Mouse (Mus musculus): ENCODE results near the gene Tgm5. TPM values are rescaled to one million over a fixed set of nuclear protein-coding genes. Genes with fewer than 3 reads are reported as not detected.

The Tgm5 gene
- polyA plus RNA-seq, 1 experiment: 0.04 TPM

- no peak overlapping the region for H3K4me3 ChIP-seq (ENCODE audit: insufficient read depth, low read length)
Observed at GRCm38 (mm10) chr2:121089751-121090150, 4.1 kb upstream of the Tgm5 start.

GRCm38 (mm10) chr2:121088507-121088906 lies 2.9 kb upstream of the Tgm5 start:
- no peak for TF ChIP-seq CTCF (IDR thresholded peaks at IDR 0.05; ENCODE audit: extremely low read depth, insufficient read depth, low read length)
- TF ChIP-seq POLR2A (IDR thresholded peaks at IDR 0.05; ENCODE audit: extremely low read depth, insufficient read depth, low read length): no peak
- Histone ChIP-seq H3K4me3 (ENCODE audit: insufficient read depth, low read length) (no peak overlapping the region), H3K4me1 (ENCODE audit: control insufficient read depth, insufficient read depth, low read length) (no peaks in the 10 kb centered on the region), H3K27ac (ENCODE audit: insufficient read depth, low read length) (no peak overlapping the region)

More at GRCm38 (mm10) chr2:121089751-121090150, 4.1 kb upstream of the Tgm5 start:
- Histone ChIP-seq H3K27ac (ENCODE audit: insufficient read depth, low read length) (no peak overlapping the region), H3K4me1 (ENCODE audit: control insufficient read depth, insufficient read depth, low read length) (no peaks in the 10 kb centered on the region)
- TF ChIP-seq CTCF (IDR thresholded peaks at IDR 0.05; ENCODE audit: extremely low read depth, insufficient read depth, low read length): no peak
- TF ChIP-seq POLR2A (IDR thresholded peaks at IDR 0.05; ENCODE audit: extremely low read depth, insufficient read depth, low read length): no peak

GRCm38 (mm10) chr2:121082626-121083025 lies 3.0 kb downstream of the Tgm5 start:
- Histone ChIP-seq H3K27ac (ENCODE audit: insufficient read depth, low read length) (no peak overlapping the region), H3K4me1 (ENCODE audit: control insufficient read depth, insufficient read depth, low read length) (no peaks in the 10 kb centered on the region), H3K4me3 (ENCODE audit: insufficient read depth, low read length) (no peak overlapping the region)
- TF ChIP-seq POLR2A (IDR thresholded peaks at IDR 0.05; ENCODE audit: extremely low read depth, insufficient read depth, low read length) (no peak), CTCF (IDR thresholded peaks at IDR 0.05; ENCODE audit: extremely low read depth, insufficient read depth, low read length) (no peak)

- H3K4me3 ChIP-seq (ENCODE audit: insufficient read depth, low read length): no peak overlapping the region
- H3K27ac ChIP-seq (ENCODE audit: insufficient read depth, low read length): no peak overlapping the region
- TF ChIP-seq CTCF (IDR thresholded peaks at IDR 0.05; ENCODE audit: extremely low read depth, insufficient read depth, low read length) (no peak), POLR2A (IDR thresholded peaks at IDR 0.05; ENCODE audit: extremely low read depth, insufficient read depth, low read length) (no peak)
- no peaks in the 10 kb centered on the region for H3K4me1 ChIP-seq (ENCODE audit: control insufficient read depth, insufficient read depth, low read length)
Observed at GRCm38 (mm10) chr2:121074747-121075146, 10.9 kb downstream of the Tgm5 start.

- TF ChIP-seq CTCF (IDR thresholded peaks at IDR 0.05; ENCODE audit: extremely low read depth, insufficient read depth, low read length) (no peak), POLR2A (IDR thresholded peaks at IDR 0.05; ENCODE audit: extremely low read depth, insufficient read depth, low read length) (no peak)
- no peak overlapping the region for H3K27ac ChIP-seq (ENCODE audit: insufficient read depth, low read length)
- H3K4me1 ChIP-seq (ENCODE audit: control insufficient read depth, insufficient read depth, low read length): no peaks in the 10 kb centered on the region
- no peak overlapping the region for H3K4me3 ChIP-seq (ENCODE audit: insufficient read depth, low read length)
Observed at GRCm38 (mm10) chr2:121071871-121072270, 13.8 kb downstream of the Tgm5 start.

GRCm38 (mm10) chr2:121069506-121069905 lies 16.1 kb downstream of the Tgm5 start:
- no peak overlapping the region for H3K27ac ChIP-seq (ENCODE audit: insufficient read depth, low read length)
- H3K4me1 ChIP-seq (ENCODE audit: control insufficient read depth, insufficient read depth, low read length): no peaks in the 10 kb centered on the region
- no peak for TF ChIP-seq POLR2A (IDR thresholded peaks at IDR 0.05; ENCODE audit: extremely low read depth, insufficient read depth, low read length)
- no peak for TF ChIP-seq CTCF (IDR thresholded peaks at IDR 0.05; ENCODE audit: extremely low read depth, insufficient read depth, low read length)
- H3K4me3 ChIP-seq (ENCODE audit: insufficient read depth, low read length): no peak overlapping the region

- TF ChIP-seq POLR2A (IDR thresholded peaks at IDR 0.05; ENCODE audit: extremely low read depth, insufficient read depth, low read length) (no peak), CTCF (IDR thresholded peaks at IDR 0.05; ENCODE audit: extremely low read depth, insufficient read depth, low read length) (no peak)
- no peak overlapping the region for H3K27ac ChIP-seq (ENCODE audit: insufficient read depth, low read length)
- no peak overlapping the region for H3K4me3 ChIP-seq (ENCODE audit: insufficient read depth, low read length)
- no peaks in the 10 kb centered on the region for H3K4me1 ChIP-seq (ENCODE audit: control insufficient read depth, insufficient read depth, low read length)
Observed at GRCm38 (mm10) chr2:121067116-121067515, 18.5 kb downstream of the Tgm5 start.

- no peak overlapping the region for H3K27ac ChIP-seq (ENCODE audit: insufficient read depth, low read length)
- TF ChIP-seq CTCF (IDR thresholded peaks at IDR 0.05; ENCODE audit: extremely low read depth, insufficient read depth, low read length) (no peak), POLR2A (IDR thresholded peaks at IDR 0.05; ENCODE audit: extremely low read depth, insufficient read depth, low read length) (no peak)
- no peak overlapping the region for H3K4me3 ChIP-seq (ENCODE audit: insufficient read depth, low read length)
- H3K4me1 ChIP-seq (ENCODE audit: control insufficient read depth, insufficient read depth, low read length): no peaks in the 10 kb centered on the region
Observed at GRCm38 (mm10) chr2:121061315-121061714, 24.3 kb downstream of the Tgm5 start.

- H3K4me1 ChIP-seq (ENCODE audit: control insufficient read depth, insufficient read depth, low read length): no peaks in the 10 kb centered on the region
- H3K4me3 ChIP-seq (ENCODE audit: insufficient read depth, low read length): no peak overlapping the region
- TF ChIP-seq POLR2A (IDR thresholded peaks at IDR 0.05; ENCODE audit: extremely low read depth, insufficient read depth, low read length) (no peak), CTCF (IDR thresholded peaks at IDR 0.05; ENCODE audit: extremely low read depth, insufficient read depth, low read length) (no peak)
- no peak overlapping the region for H3K27ac ChIP-seq (ENCODE audit: insufficient read depth, low read length)
Observed at GRCm38 (mm10) chr2:121057997-121058396, 27.6 kb downstream of the Tgm5 start.

- Histone ChIP-seq H3K4me3 (ENCODE audit: insufficient read depth, low read length) (no peak overlapping the region), H3K4me1 (ENCODE audit: control insufficient read depth, insufficient read depth, low read length) (no peaks in the 10 kb centered on the region), H3K27ac (ENCODE audit: insufficient read depth, low read length) (no peak overlapping the region)
- TF ChIP-seq POLR2A (IDR thresholded peaks at IDR 0.05; ENCODE audit: extremely low read depth, insufficient read depth, low read length) (no peak), CTCF (IDR thresholded peaks at IDR 0.05; ENCODE audit: extremely low read depth, insufficient read depth, low read length) (no peak)
Observed at GRCm38 (mm10) chr2:121055915-121056314, 29.7 kb downstream of the Tgm5 start.
